Mouse (Mus musculus): ENCODE measurements around the gene Cp. TPM values are rescaled to one million over a fixed set of nuclear protein-coding genes. Genes with fewer than 3 reads are reported as not detected.
"Not testable (repeated sequence)": the region's sequence is repeated elsewhere in the genome, so short reads cannot be mapped to it uniquely, and the experiment has no call there.

Gene Cp
- 1 to 10 TPM; 4.7 to 5.2 TPM for total RNA-seq (2021)
- long read RNA-seq, experiment 1, result 0 reads
- long read RNA-seq, experiment 2, partial matches to known transcripts, result 2 of 5 reads
- long read RNA-seq, experiment 2, other reads (novel, unspliced or antisense), result 3 of 5 reads

- DNase-seq, result no peak
- intact Hi-C loops (cut with DNase I), result no loop called here
Measured at GRCm38 (mm10) chr3:19956885-19957284, at the start of gene Cp. Gene Cp (plus strand): TSS chr3:19957054.

DNA sequence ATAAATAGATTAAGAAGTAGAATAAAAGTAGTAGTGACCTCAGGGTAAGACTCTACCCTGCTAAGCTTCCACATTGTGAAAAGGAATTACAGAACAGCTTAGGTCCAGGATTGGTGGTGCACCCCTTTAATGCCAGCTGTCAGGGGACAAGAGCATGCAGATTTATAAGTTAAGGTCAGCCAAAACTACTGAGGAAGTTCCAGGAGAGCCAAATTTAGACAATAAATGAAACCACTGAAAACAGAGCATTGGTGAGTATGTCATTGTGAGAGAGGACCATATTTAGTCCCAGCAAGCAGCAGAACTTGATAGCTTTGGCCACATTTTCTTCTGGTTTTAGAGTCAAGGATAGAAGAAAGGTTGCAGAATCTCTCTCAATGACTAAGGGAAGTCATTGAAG is 8.3 kb upstream of the Cp start:
- intact Hi-C loops (cut with DNase I), result no loop called here

GRCm38 (mm10) chr3:19949401-19949800 is 7.5 kb upstream of the Cp start:
- intact Hi-C loops (cut with DNase I); DNase-seq: not testable (repeated sequence)

More for the DNA sequence above, 8.3 kb upstream of the Cp start:
- DNase-seq, result no peak

GRCm38 (mm10) chr3:19953425-19953824 is 3.4 kb upstream of the Cp start:
- no peak for DNase-seq
- intact Hi-C loops (cut with DNase I), result no loop called here

DNA sequence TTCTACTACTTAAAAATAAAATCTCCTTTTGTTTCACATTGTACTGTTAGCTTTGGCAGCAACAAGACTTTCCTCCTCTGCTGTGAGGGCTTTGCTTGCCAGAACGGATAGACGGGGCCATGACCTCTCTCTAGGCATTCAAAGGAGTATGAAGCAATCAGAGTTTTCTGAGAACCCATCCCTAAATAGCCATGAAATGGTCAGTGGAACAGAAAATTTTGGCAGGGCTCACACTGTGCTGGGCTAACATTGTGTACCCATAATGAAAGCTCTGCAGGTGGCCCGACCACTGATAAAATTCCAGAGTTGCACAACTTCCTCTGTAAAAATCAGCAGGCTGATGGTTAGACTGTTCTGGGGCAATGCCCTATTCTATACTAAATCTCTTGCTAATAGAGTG is 3.0 kb upstream of the Cp start:
- intact Hi-C loops (cut with DNase I), result no loop called here
- DNase-seq, result peak; percentile 21 to 35

DNA sequence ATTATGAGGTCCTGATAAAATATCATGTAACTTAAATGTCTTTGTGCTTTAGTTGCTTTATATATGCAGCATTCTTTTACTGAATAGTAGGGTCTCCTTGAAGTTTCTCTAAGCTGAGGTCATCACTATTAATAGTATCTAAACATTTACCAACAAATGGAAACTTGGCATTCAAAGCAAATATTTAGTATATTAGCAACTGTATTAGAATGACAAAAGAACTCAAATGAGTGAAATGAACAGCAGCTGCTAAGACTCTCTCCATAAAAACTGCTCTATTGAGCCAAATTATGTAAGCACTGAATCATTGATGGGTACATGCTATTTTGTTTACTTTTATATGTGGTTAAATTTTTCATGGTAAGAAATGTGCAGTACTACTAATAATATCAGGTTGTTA is 1.2 kb downstream of the Cp start:
- no peak for DNase-seq
- intact Hi-C loops (cut with DNase I), result no loop called here

GRCm38 (mm10) chr3:19958983-19959382 is 2.1 kb downstream of the Cp start:
- intact Hi-C loops (cut with DNase I), result no loop called here
- no peak for DNase-seq

DNA sequence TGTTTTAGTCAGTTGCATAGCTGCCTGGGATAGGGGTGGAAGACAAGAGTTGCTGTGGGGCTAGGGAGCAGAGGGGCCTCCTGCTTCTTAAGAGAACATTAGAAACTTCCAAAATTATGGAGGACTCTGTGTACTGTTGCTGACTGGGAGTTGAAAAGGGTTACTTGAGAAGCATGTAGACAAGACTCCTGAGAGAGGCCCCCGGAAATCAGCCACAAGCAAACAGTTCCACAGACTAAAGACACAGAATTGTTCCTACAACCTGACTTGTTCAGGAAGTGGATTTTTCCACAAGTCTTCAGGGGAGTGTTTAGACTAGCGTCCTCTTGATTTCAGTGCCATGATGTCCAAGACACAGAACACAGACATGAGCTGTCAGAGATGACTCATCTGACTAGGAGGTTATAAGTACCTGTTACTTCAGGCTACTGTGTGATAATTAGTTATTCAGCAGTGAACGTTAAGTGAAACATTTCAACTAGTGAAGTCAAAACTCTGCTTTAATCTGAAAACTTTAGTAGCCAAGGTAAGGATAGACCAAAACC is 3.8 kb downstream of the Cp start:
- DNase-seq, result no peak
- intact Hi-C loops (cut with DNase I), result no loop called here

GRCm38 (mm10) chr3:19961341-19961740 is 4.5 kb downstream of the Cp start:
- intact Hi-C loops (cut with DNase I), result no loop called here
- DNase-seq, result no peak

GRCm38 (mm10) chr3:19962769-19963513 is 6.1 kb downstream of the Cp start:
- intact Hi-C loops (cut with DNase I), result no loop called here
- no peak for DNase-seq

- DNase-seq, result no peak
- intact Hi-C loops (cut with DNase I), result no loop called here
Measured at GRCm38 (mm10) chr3:19964625-19965188, 7.9 kb downstream of the Cp start.

GRCm38 (mm10) chr3:19965239-19965638 is 8.4 kb downstream of the Cp start:
- no peak for DNase-seq
- intact Hi-C loops (cut with DNase I), result no loop called here

DNA sequence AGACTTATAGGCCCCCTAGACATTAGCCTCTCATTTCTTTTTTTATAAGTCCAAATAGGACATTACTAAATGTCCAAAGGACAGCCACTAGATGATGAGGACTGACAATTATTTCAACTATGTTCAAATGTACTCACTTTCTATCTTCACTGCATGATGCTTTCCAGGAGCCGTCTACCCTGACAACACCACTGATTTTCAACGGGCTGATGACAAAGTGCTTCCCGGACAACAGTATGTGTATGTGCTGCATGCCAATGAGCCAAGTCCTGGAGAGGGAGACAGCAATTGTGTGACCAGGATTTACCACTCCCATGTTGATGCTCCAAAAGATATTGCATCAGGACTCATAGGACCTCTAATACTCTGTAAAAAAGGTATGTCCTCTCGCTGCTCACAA is 9.2 kb downstream of the Cp start:
- DNase-seq, result no peak
- intact Hi-C loops (cut with DNase I), result no loop called here

GRCm38 (mm10) chr3:19978474-19978873 is 21.6 kb downstream of the Cp start:
- no peak for DNase-seq
- intact Hi-C loops (cut with DNase I), result no loop called here

GRCm38 (mm10) chr3:19981156-19981555 is 24.3 kb downstream of the Cp start:
- intact Hi-C loops (cut with DNase I), result no loop called here
- no peak for DNase-seq

DNA sequence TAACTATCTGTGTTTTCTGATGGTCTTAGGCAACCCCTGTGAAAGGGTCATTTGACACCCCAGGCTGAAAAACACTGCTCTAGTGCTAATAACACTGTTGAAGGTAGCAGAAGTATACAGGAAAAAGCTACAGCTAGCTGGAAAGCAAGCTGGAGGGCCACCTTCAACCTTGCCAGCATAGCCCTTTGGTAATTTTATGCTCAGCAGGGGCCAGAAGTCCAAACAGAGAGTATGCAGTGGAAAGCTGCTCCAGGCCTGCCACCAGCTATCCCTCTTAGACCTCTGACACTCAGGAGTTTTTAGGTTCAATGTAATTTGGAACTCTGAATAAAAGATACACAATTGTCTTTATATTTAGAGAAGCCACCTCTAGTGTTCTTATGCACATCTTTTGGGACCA is 26.0 kb downstream of the Cp start:
- DNase-seq, result no peak
- intact Hi-C loops (cut with DNase I), result no loop called here

DNA sequence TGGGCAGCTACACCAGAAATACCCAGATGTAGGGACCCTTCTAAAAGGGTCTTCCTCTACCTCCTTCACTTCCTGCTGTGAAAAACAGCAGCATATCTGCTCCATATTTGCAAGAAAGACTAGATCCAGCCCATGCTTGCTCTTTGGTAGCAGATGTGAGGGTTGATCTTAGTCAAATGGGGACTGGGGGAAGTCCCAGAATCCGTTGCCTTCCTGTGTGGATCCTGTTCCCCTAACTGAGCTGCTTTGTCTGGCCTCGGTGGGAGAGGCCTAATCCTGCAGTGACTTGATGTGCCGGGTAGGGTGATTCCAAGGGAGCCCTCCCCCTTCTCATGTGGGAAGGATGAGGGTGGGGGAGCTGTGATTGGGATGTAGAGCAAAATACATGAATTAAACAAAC is 29.3 kb downstream of the Cp start:
- no peak for DNase-seq
- intact Hi-C loops (cut with DNase I), result no loop called here

- intact Hi-C loops (cut with DNase I), result no loop called here
Measured at GRCm38 (mm10) chr3:19990031-19990430, 33.2 kb downstream of the Cp start.

GRCm38 (mm10) chr3:19992388-19992787 is 35.5 kb downstream of the Cp start:
- DNase-seq, result no peak
- intact Hi-C loops (cut with DNase I), result no loop called here

More at GRCm38 (mm10) chr3:19990031-19990430, 33.2 kb downstream of the Cp start:
- DNase-seq, result no peak

DNA sequence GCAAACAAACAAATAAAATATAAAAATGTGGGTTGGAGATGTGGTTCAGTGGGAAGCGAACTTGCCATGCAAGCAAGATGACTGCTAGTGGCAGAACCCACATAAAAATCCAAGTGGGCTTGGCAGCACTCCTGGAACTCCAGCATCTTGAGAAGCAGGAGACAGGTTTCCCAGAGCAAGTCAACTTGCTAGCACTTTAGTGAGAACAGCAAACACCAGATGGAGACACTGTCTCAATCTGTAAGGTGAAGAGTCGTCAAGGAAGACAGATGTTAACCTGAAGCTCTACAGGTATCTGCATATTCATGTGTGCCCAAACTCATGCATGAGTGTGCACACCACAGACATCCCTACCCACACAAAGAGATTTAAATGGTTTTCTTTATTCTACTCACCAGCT is 42.7 kb downstream of the Cp start:
- intact Hi-C loops (cut with DNase I), result no loop called here
- DNase-seq, result no peak

GRCm38 (mm10) chr3:20000806-20001205 is 44.0 kb downstream of the Cp start:
- DNase-seq, result no peak
- intact Hi-C loops (cut with DNase I), result loop anchor here (5.0 kb wide), 1 partner anchor 99 kb away; no protein-coding TSS in a partner anchor

DNA sequence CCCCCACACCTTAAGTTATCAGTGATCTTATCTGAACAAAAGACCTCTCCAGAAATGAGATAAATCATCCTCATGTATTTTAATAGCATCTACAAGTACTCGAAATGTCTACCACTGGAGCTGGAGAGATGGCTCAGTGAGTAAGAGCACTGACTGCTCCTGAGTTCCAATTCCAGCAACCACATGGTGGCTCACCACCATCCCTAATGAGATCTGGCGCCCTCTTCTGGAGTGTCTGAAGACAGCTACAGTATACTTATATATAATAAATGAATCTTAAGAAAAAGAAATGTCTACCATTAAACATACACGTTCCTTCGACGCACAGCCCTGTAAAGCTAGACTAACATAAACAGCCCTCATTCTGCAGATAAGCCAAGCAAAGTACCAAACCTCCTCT is 45.9 kb downstream of the Cp start:
- intact Hi-C loops (cut with DNase I), result loop anchor here (5.0 kb wide), 1 partner anchor 100 kb away; no protein-coding TSS in a partner anchor
- DNase-seq, result no peak
